Mouse (Mus musculus) ES-E14 (cell line): ENCODE measurements around the gene Igfals.

Experiments used
- HCFC1 ChIP-seq: IDR thresholded peaks from 2 replicates; pipeline ENCODE4 v1.6.1; 2012; ENCODE audit warnings: low read length, inconsistent platforms, borderline replicate concordance; ENCODE audit not compliant: insufficient read depth
- ZC3H11A ChIP-seq: IDR thresholded peaks from 2 replicates; pipeline ENCODE4 v1.6.1; 2012; ENCODE audit warnings: low read depth, mild to moderate bottlenecking, inconsistent platforms, low read length, borderline replicate concordance

GRCm38 (mm10) chr17:24887291-24888080 is 21.7 kb downstream of the Igfals start:
- no peak for TF ChIP-seq HCFC1
- TF ChIP-seq ZC3H11A = no peak
